Mouse (Mus musculus) intestine, embryonic 14.5 days (tissue): ENCODE data around the gene 2310022B05Rik. TPM values are rescaled to one million over a fixed set of nuclear protein-coding genes. Genes with fewer than 3 reads are reported as not detected.

Source experiments
- ATAC-seq: fragments of 200-750 bp; cut with Nextera tagmentation; replicated peaks from 2 replicates; pipeline ENCODE4 v1.8.0; 2017; ENCODE audit warnings: low read depth, moderate number of reproducible peaks, moderate TSS enrichment, moderate library complexity; ENCODE audit not compliant: low FRiP score, low TSS enrichment
- DNase-seq: peaks from one replicate; pipeline ENCODE4 v3.0.0-alpha.2; 2018; ENCODE audit warnings: low spot score
- H3K27ac ChIP-seq: fragments of 300-500 bp; sonication (generic); 2 replicates; pipeline ENCODE4 v1.5.1; 2014; ENCODE audit warnings: low read depth, mild to moderate bottlenecking, control low read depth
- H3K27me3 ChIP-seq: fragments of 300-500 bp; sonication (generic); replicated peaks from 2 replicates; pipeline ENCODE4 v1.6.1; 2014; ENCODE audit warnings: low read length, control low read depth; ENCODE audit not compliant: control insufficient read depth, insufficient read depth
- H3K36me3 ChIP-seq: fragments of 300-500 bp; sonication (generic); 2 replicates; pipeline ENCODE4 v1.6.1; 2014; ENCODE audit warnings: low read length, control low read depth; ENCODE audit not compliant: control insufficient read depth, insufficient read depth
- H3K4me1 ChIP-seq: fragments of 300-500 bp; sonication (generic); replicated peaks from 2 replicates; pipeline ENCODE4 v1.6.1; 2014; ENCODE audit warnings: low read length, control low read depth, mixed read lengths; ENCODE audit not compliant: control insufficient read depth, insufficient read depth
- H3K4me2 ChIP-seq: fragments of 300-500 bp; sonication (generic); 2 replicates; pipeline ENCODE4 v1.6.1; 2014; ENCODE audit warnings: low read length
- H3K4me3 ChIP-seq: fragments of 300-500 bp; sonication (generic); 2 replicates; pipeline ENCODE4 v1.5.1; 2014; ENCODE audit warnings: low read depth, low read length, control low read depth, mixed read lengths
- H3K9ac ChIP-seq: fragments of 300-500 bp; sonication (generic); 2 replicates; pipeline ENCODE4 v1.6.1; 2014; ENCODE audit warnings: mild to moderate bottlenecking, low read length
- H3K9me3 ChIP-seq: fragments of 300-500 bp; sonication (generic); 2 replicates; pipeline ENCODE4 v1.6.1; 2016; ENCODE audit warnings: low read length, control low read depth; ENCODE audit not compliant: control insufficient read depth
- WGBS: fragments of 180-500 bp; shearing (Covaris S2); extraction: QIAGEN DNeasy Blood & Tissue Kit; methylation state at CpG from one replicate; pipeline ENCODE4 v1.1.7; 2014; 5-methylcytosine and 5-hydroxymethylcytosine counted together
- polyA plus RNA-seq: library from polyadenylated mRNA; unstranded; fragments of >200 nt; fragmentation: Nextera tagmentation; extraction: Ambion mirVana; gene quantifications from 2 replicates; pipeline ENCODE4 v1.2.1, GENCODE M21; 2014

Gene 2310022B05Rik
- polyA plus RNA-seq, 1 experiment from 2014 or later = 38.1 TPM

- Histone ChIP-seq H3K36me3 (no peaks in the 10 kb centered on the region), H3K4me1 (no peaks in the 10 kb centered on the region), H3K27me3 (0 out of 2 replicates have a peak, but pooled peaks cover 5% of the 10 kb centered on the region), H3K9me3 (no peaks in the 10 kb centered on the region), H3K27ac (no peak overlapping the region), H3K9ac (no peak overlapping the region), H3K4me3 (no peak overlapping the region), H3K4me2 (no peak overlapping the region)
- ATAC-seq (no peak), DNase-seq (no peak)
- 73% methylated on average over 5 of the region's 6 CpGs for WGBS
Observed at GRCm38 (mm10) chr8:124614325-124614724, 48.8 kb downstream of the 2310022B05Rik start.

GRCm38 (mm10) chr8:124608972-124609353 is 54.2 kb downstream of the 2310022B05Rik start:
- Histone ChIP-seq H3K27me3 (no peaks in the 10 kb centered on the region), H3K4me2 (no peak overlapping the region), H3K9ac (no peak overlapping the region), H3K36me3 (no peaks in the 10 kb centered on the region), H3K4me3 (no peak overlapping the region), H3K27ac (no peak overlapping the region), H3K9me3 (no peaks in the 10 kb centered on the region), H3K4me1 (no peaks in the 10 kb centered on the region)
- 70% methylated on average over 9 of the region's 9 CpGs for WGBS
- DNase-seq = no peak
- no peak for ATAC-seq

- 71% methylated on average over 13 of the region's 13 CpGs for WGBS
- no peaks in the 10 kb centered on the region for H3K4me1 ChIP-seq
- H3K9me3 ChIP-seq = no peaks in the 10 kb centered on the region
- H3K4me3 ChIP-seq = no peak overlapping the region
- no peak overlapping the region for H3K4me2 ChIP-seq
- H3K9ac ChIP-seq = no peak overlapping the region
- no peaks in the 10 kb centered on the region for H3K36me3 ChIP-seq
- no peak for ATAC-seq
- no peak overlapping the region for H3K27ac ChIP-seq
- H3K27me3 ChIP-seq = no peaks in the 10 kb centered on the region
- no peak for DNase-seq
Observed at GRCm38 (mm10) chr8:124608239-124608971, 54.8 kb downstream of the 2310022B05Rik start.

GRCm38 (mm10) chr8:124604066-124604465 is 59.1 kb downstream of the 2310022B05Rik start:
- WGBS = 71% methylated on average over 5 of the region's 5 CpGs
- no peaks in the 10 kb centered on the region for H3K9me3 ChIP-seq
- H3K27ac ChIP-seq = no peak overlapping the region
- no peaks in the 10 kb centered on the region for H3K36me3 ChIP-seq
- H3K4me2 ChIP-seq = no peak overlapping the region
- no peak for DNase-seq
- ATAC-seq = no peak
- no peak overlapping the region for H3K4me3 ChIP-seq
- H3K9ac ChIP-seq = no peak overlapping the region
- no peaks in the 10 kb centered on the region for H3K27me3 ChIP-seq
- H3K4me1 ChIP-seq = no peaks in the 10 kb centered on the region

GRCm38 (mm10) chr8:124589393-124589792 is 73.8 kb downstream of the 2310022B05Rik start:
- no peak overlapping the region for H3K4me3 ChIP-seq
- no peak overlapping the region for H3K9ac ChIP-seq
- H3K27ac ChIP-seq = no peak overlapping the region
- peaks cover 4% of the 10 kb centered on the region; the same call in 1 of the 2 replicates for H3K4me1 ChIP-seq
- H3K9me3 ChIP-seq = no peaks in the 10 kb centered on the region
- H3K27me3 ChIP-seq = no peaks in the 10 kb centered on the region
- ATAC-seq (no peak), DNase-seq (no peak)
- 72% methylated on average over 4 of the region's 4 CpGs for WGBS
- H3K36me3 ChIP-seq = no peaks in the 10 kb centered on the region
- no peak overlapping the region for H3K4me2 ChIP-seq

- 85% methylated on average over 2 of the region's 2 CpGs for whole genome bisulfite sequencing
- Histone ChIP-seq H3K4me3 (no peak overlapping the region), H3K9ac (no peak overlapping the region), H3K27ac (no peak overlapping the region), H3K9me3 (no peaks in the 10 kb centered on the region), H3K4me2 (no peak overlapping the region), H3K4me1 (peaks cover 4% of the 10 kb centered on the region; the same call in 1 of the 2 replicates), H3K36me3 (no peaks in the 10 kb centered on the region), H3K27me3 (no peaks in the 10 kb centered on the region)
- ATAC-seq = no peak
- DNase-seq = no peak
Observed at GRCm38 (mm10) chr8:124586556-124586955, 76.6 kb downstream of the 2310022B05Rik start.

Other genes with a start within 250 kb of the 2310022B05Rik start
- gene Pgbd5, start 223.7 kb downstream of the 2310022B05Rik start, polyA plus RNA-seq = 3.5 and 3.9 TPM in 2 replicates
- gene Cog2, start 142.6 kb downstream of the 2310022B05Rik start, polyA plus RNA-seq = 35.3 and 38.2 TPM in 2 replicates
- gene Agt, start 93.7 kb downstream of the 2310022B05Rik start, polyA plus RNA-seq = 2.2 and 2.7 TPM in 2 replicates
- 0.15 TPM in 1 of 2 replicates, not detected in the other for gene Capn9, start 87.3 kb downstream of the 2310022B05Rik start, polyA plus RNA-seq
- 45.9 and 50.0 TPM in 2 replicates for gene Ttc13, start 58.6 kb upstream of the 2310022B05Rik start, polyA plus RNA-seq
- 24.1 and 25.7 TPM in 2 replicates for gene Arv1, start 58.8 kb upstream of the 2310022B05Rik start, polyA plus RNA-seq
- 6.5 and 6.9 TPM in 2 replicates for gene Fam89a, start 88.5 kb upstream of the 2310022B05Rik start, polyA plus RNA-seq
- 0.78 and 1.2 TPM in 2 replicates for gene Trim67, start 129.7 kb upstream of the 2310022B05Rik start, polyA plus RNA-seq
- gene Gnpat, start 199.7 kb upstream of the 2310022B05Rik start, polyA plus RNA-seq = 103 and 105 TPM in 2 replicates
- gene 2810004N23Rik, start 199.8 kb upstream of the 2310022B05Rik start, polyA plus RNA-seq = 45.2 and 46.4 TPM in 2 replicates
- gene Exoc8, start 234.3 kb upstream of the 2310022B05Rik start, polyA plus RNA-seq = 7.5 and 7.7 TPM in 2 replicates
- 7.9 and 8.8 TPM in 2 replicates for gene Sprtn, start 234.5 kb upstream of the 2310022B05Rik start, polyA plus RNA-seq